Mouse (Mus musculus): ENCODE measurements around the gene Trit1. TPM values are rescaled to one million over a fixed set of nuclear protein-coding genes. Genes with fewer than 3 reads are reported as not detected.

The Trit1 gene
- polyA plus RNA-seq, 2 experiments = 15.0 to 20.1 TPM

DNA sequence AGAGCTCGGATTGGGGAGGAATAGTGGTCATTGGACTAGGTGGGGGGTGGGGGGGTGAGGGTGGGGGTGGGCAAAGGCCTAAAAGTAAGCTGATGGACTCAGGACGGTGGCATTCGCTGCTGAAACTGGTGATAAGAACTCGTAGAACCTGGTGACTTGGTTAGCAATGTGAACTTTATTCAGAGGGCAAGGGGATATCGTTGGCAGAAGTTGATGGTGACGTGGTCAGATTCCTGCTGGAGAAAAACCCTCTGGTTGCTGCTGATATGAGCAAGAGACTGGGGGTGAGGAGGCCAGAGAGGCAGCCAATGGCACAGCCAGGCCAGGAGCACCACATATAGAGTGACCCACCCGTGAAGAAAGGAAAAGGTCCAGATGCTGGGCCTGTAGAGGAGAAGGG lies 35.2 kb upstream of the Trit1 start:
- no peak overlapping the region for H3K27ac ChIP-seq (replicated peaks; ENCODE audit: low read depth, low read length)
- H3K27me3 ChIP-seq (ENCODE audit: control insufficient read depth, insufficient read depth, low read length) = peaks cover 7% of the 10 kb centered on the region
- H3K36me3 ChIP-seq (ENCODE audit: control insufficient read depth, insufficient read depth, low read length) = no peaks in the 10 kb centered on the region
- ATAC-seq (ENCODE audit: low FRiP score, low read depth) (no peak), DNase-seq (ENCODE audit: low spot score) (no peak)
- H3K9me3 ChIP-seq (ENCODE audit: control insufficient read depth, low read length) = no peaks in the 10 kb centered on the region
- H3K9ac ChIP-seq (ENCODE audit: low read depth, low read length, severe bottlenecking) = no peak overlapping the region
- no peak for TF ChIP-seq POLR2A (IDR thresholded peaks at IDR 0.05; ENCODE audit: borderline replicate concordance, extremely low read depth, insufficient read depth, insufficient read length)
- 83% methylated on average over 7 of the region's 7 CpGs for WGBS
- H3K4me1 ChIP-seq (ENCODE audit: control insufficient read depth, insufficient read depth, low read length) = peaks cover 7% of the 10 kb centered on the region
- H3K4me3 ChIP-seq (replicated peaks; ENCODE audit: low read length) = no peak overlapping the region
- H3K4me2 ChIP-seq (replicated peaks; ENCODE audit: low read depth, low read length, severe bottlenecking) = no peak overlapping the region

DNA sequence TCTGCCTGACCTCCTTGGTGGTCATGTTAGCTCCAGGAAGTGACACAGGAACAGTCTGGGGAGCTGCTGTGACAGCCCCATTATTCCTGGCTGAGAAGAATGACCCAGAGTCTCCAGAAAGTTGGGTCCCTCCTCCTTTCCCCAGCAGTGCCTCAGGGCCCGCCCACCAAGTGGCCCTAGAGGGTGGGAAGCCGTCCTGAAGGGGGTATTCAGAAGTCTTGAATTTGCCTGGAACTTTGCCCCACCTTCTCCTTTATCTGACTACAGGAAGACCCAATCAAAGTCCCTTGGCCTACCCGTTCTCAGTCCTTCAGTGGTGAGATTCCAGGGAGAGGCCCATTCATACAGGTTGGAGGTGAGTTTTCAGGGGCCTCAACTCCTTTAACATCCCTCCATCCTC lies 34.5 kb upstream of the Trit1 start:
- H3K4me1 ChIP-seq (ENCODE audit: control insufficient read depth, insufficient read depth, low read length) = peaks cover 7% of the 10 kb centered on the region
- H3K9ac ChIP-seq (ENCODE audit: low read depth, low read length, severe bottlenecking) = no peak overlapping the region
- DNase-seq (ENCODE audit: low spot score) (no peak), ATAC-seq (ENCODE audit: low FRiP score, low read depth) (no peak)
- H3K9me3 ChIP-seq (ENCODE audit: control insufficient read depth, low read length) = no peaks in the 10 kb centered on the region
- WGBS = 63% methylated on average over 3 of the region's 3 CpGs
- no peak overlapping the region for H3K4me2 ChIP-seq (replicated peaks; ENCODE audit: low read depth, low read length, severe bottlenecking)
- H3K36me3 ChIP-seq (ENCODE audit: control insufficient read depth, insufficient read depth, low read length) = no peaks in the 10 kb centered on the region
- H3K4me3 ChIP-seq (replicated peaks; ENCODE audit: low read length) = no peak overlapping the region
- no peak for TF ChIP-seq POLR2A (IDR thresholded peaks at IDR 0.05; ENCODE audit: borderline replicate concordance, extremely low read depth, insufficient read depth, insufficient read length)
- no peak overlapping the region for H3K27ac ChIP-seq (replicated peaks; ENCODE audit: low read depth, low read length)
- peaks cover 7% of the 10 kb centered on the region for H3K27me3 ChIP-seq (ENCODE audit: control insufficient read depth, insufficient read depth, low read length)

DNA sequence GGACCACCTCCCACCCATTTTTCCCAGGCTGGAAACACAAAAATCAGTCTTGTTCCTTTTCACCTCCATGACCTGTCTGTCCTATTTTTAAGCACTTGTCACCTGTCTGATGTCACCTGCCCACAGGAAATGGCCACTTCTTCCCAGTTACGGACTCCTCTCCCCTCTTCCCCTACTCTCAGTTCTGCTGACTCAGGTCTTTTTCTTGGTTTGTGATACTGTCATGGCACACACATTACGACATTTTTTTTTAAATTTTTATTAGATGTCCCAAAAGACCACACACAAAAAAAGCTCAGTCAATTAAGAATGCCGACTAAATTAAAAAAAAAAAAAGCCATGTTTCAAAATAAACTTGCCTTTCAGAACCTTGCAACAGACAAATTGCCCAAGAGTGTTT lies 33.9 kb upstream of the Trit1 start:
- Histone ChIP-seq H3K4me3 (replicated peaks; ENCODE audit: low read length) (no peak overlapping the region), H3K9ac (ENCODE audit: low read depth, low read length, severe bottlenecking) (no peak overlapping the region), H3K36me3 (ENCODE audit: control insufficient read depth, insufficient read depth, low read length) (no peaks in the 10 kb centered on the region), H3K27me3 (ENCODE audit: control insufficient read depth, insufficient read depth, low read length) (peaks cover 7% of the 10 kb centered on the region), H3K4me1 (ENCODE audit: control insufficient read depth, insufficient read depth, low read length) (peaks cover 7% of the 10 kb centered on the region), H3K4me2 (replicated peaks; ENCODE audit: low read depth, low read length, severe bottlenecking) (peak overlapping the region; percentile 33; the same call in 1 of the 2 replicates), H3K27ac (replicated peaks; ENCODE audit: low read depth, low read length) (no peak overlapping the region), H3K9me3 (ENCODE audit: control insufficient read depth, low read length) (no peaks in the 10 kb centered on the region)
- ATAC-seq (ENCODE audit: low FRiP score, low read depth) = no peak
- DNase-seq (ENCODE audit: low spot score) = no peak
- 50% methylated on average over 3 of the region's 3 CpGs for WGBS
- no peak for TF ChIP-seq POLR2A (IDR thresholded peaks at IDR 0.05; ENCODE audit: borderline replicate concordance, extremely low read depth, insufficient read depth, insufficient read length)

DNA sequence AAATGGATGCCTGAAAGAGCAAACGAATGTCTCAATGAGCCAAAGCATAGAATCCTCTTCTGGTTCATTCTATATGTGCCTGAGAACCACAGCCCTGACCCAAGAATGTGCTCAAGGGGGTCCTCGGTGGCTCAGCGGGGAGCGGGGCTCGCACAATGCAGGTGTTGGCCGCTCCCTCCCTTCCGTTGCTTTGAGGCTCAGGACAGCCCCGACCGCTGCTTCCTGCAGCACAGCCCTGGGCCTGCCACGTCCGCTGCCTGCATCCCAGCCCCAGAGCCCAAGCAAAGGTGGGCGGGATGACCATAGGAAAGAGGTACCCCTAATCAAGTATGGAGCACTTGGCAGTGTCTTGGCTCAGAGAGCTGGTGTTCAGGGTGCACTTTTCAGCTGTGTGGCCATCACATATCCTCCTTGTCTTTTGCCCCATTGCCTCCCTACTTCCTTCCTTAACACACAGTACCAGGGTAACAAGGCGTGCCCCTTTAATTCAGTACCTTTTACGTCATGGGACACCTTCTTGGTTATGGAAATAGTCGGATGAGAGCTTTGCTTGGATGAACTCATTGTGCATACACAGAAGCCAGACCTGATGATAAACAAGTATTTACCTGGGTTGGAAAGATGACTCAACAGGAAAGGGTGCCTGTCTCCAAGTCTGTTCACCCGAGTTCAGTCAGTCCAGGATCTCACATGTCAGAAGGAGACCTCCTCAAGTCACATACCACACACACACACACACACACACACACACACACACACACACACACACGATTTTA lies 32.7 kb upstream of the Trit1 start:
- Histone ChIP-seq H3K36me3 (ENCODE audit: control insufficient read depth, insufficient read depth, low read length) (no peaks in the 10 kb centered on the region), H3K27me3 (ENCODE audit: control insufficient read depth, insufficient read depth, low read length) (peaks cover 7% of the 10 kb centered on the region), H3K4me1 (ENCODE audit: control insufficient read depth, insufficient read depth, low read length) (peaks cover 7% of the 10 kb centered on the region), H3K9me3 (ENCODE audit: control insufficient read depth, low read length) (no peaks in the 10 kb centered on the region), H3K4me2 (replicated peaks; ENCODE audit: low read depth, low read length, severe bottlenecking) (peak overlapping the region; percentile 33), H3K4me3 (replicated peaks; ENCODE audit: low read length) (peak overlapping the region; percentile 5; the same call in 1 of the 2 replicates), H3K27ac (replicated peaks; ENCODE audit: low read depth, low read length) (no peak overlapping the region), H3K9ac (ENCODE audit: low read depth, low read length, severe bottlenecking) (no peak overlapping the region)
- ATAC-seq (ENCODE audit: low FRiP score, low read depth) (no peak), DNase-seq (ENCODE audit: low spot score) (no peak)
- TF ChIP-seq POLR2A (IDR thresholded peaks at IDR 0.05; ENCODE audit: borderline replicate concordance, extremely low read depth, insufficient read depth, insufficient read length) = no peak
- WGBS = 24% methylated on average over 17 of the region's 17 CpGs

DNA sequence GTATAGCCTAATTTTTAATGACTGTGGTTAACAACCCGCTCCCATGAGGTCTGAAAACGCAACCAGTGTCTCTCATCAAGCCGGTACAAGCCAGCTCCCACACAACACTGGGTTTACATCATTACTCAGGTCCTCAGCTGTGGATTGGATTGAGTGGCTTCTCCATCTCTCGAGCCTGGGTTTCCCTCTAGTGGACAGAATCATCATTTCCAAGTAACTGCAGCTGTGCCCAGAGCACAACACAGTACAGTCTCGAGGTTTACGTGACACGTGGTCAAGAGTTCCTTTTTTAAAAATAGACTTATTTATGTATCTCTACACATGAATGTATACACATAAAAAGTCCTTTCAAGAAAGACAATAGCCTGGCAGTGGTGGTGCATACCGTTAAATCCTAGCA lies 31.3 kb upstream of the Trit1 start:
- peak; percentile 83 for ATAC-seq (ENCODE audit: low FRiP score, low read depth)
- no peaks in the 10 kb centered on the region for H3K9me3 ChIP-seq (ENCODE audit: control insufficient read depth, low read length)
- 40% methylated on average over 8 of the region's 8 CpGs for WGBS
- H3K9ac ChIP-seq (ENCODE audit: low read depth, low read length, severe bottlenecking) = no peak overlapping the region
- H3K4me1 ChIP-seq (ENCODE audit: control insufficient read depth, insufficient read depth, low read length) = peaks cover 7% of the 10 kb centered on the region
- DNase-seq (ENCODE audit: low spot score) = peak; percentile 84
- no peak overlapping the region for H3K27ac ChIP-seq (replicated peaks; ENCODE audit: low read depth, low read length)
- no peaks in the 10 kb centered on the region for H3K36me3 ChIP-seq (ENCODE audit: control insufficient read depth, insufficient read depth, low read length)
- peaks cover 7% of the 10 kb centered on the region for H3K27me3 ChIP-seq (ENCODE audit: control insufficient read depth, insufficient read depth, low read length)
- H3K4me3 ChIP-seq (replicated peaks; ENCODE audit: low read length) = no peak overlapping the region
- TF ChIP-seq POLR2A (IDR thresholded peaks at IDR 0.05; ENCODE audit: borderline replicate concordance, extremely low read depth, insufficient read depth, insufficient read length) = no peak
- no peak overlapping the region for H3K4me2 ChIP-seq (replicated peaks; ENCODE audit: low read depth, low read length, severe bottlenecking)
